Mouse (Mus musculus) bone marrow, adult 2 months (tissue): Measurements from ENCODE around the gene Tekt4. TPM values are rescaled to one million over a fixed set of nuclear protein-coding genes. Genes with fewer than 3 reads are reported as not detected.

Experiments used
- H3K27ac ChIP-seq: fragments of 200-500 bp; 2 replicates; pipeline ENCODE4 v1.5.1; 2012; ENCODE audit warnings: low read depth, mild to moderate bottlenecking, control low read depth, inconsistent platforms, low read length; ENCODE audit not compliant: control insufficient read depth, poor library complexity, insufficient read depth
- H3K4me1 ChIP-seq: fragments of 200-500 bp; 2 replicates; pipeline ENCODE4 v1.6.1; 2011; ENCODE audit warnings: low read length; ENCODE audit not compliant: control insufficient read depth, insufficient read depth
- H3K4me3 ChIP-seq: fragments of 200-500 bp; replicated peaks from 2 replicates; pipeline ENCODE3; 2011; ENCODE audit warnings: mild to moderate bottlenecking, low read depth, low read length, control low read depth; ENCODE audit not compliant: control insufficient read depth
- CTCF ChIP-seq: fragments of 200-500 bp; IDR thresholded peaks from 2 replicates; pipeline ENCODE4 v1.5.1; 2011; ENCODE audit warnings: low read length, control low read depth; ENCODE audit not compliant: control insufficient read depth, insufficient read depth
- POLR2A ChIP-seq: fragments of 200-500 bp; IDR thresholded peaks from 2 replicates; pipeline ENCODE4 v1.6.1; 2011; ENCODE audit warnings: low read depth, mild to moderate bottlenecking, control low read depth, low read length, borderline replicate concordance; ENCODE audit not compliant: control insufficient read depth
- WGBS: fragments of 180-500 bp; shearing (Covaris S2); methylation state at CpG from one replicate; pipeline ENCODE4 v1.1.7; 2018; 5-methylcytosine and 5-hydroxymethylcytosine counted together
- polyA plus RNA-seq: library from polyadenylated mRNA; stranded (reverse); fragments of >200 nt; gene quantifications from 2 replicates; pipeline ENCODE4 v1.2.4, GENCODE M21; 2011; ENCODE audit warnings: low replicate concordance; ENCODE audit not compliant: missing spikeins, insufficient read depth, insufficient read length

The Tekt4 gene
- not detected in 2 replicates for polyA plus RNA-seq

- TF ChIP-seq POLR2A (no peak), CTCF (no peak)
- H3K4me3 ChIP-seq: no peak within 1 kb of the TSS
- WGBS: 45% methylated on average over 2 of the region's 2 CpGs
- no peaks in the 10 kb centered on the region for H3K4me1 ChIP-seq
- H3K27ac ChIP-seq: no peak within 1 kb of the TSS; the same call in 1 of the 2 replicates
These were observed at the start of gene Tekt4 for GRCm38 (mm10) chr17:25454272-25454671. Gene Tekt4, plus strand, starts transcription at chr17:25454615.

- no peak for TF ChIP-seq POLR2A
- TF ChIP-seq CTCF: no peak
- H3K4me3 ChIP-seq: no peak overlapping the region
- H3K4me1 ChIP-seq: no peaks in the 10 kb centered on the region
- 17% methylated on average over 10 of the region's 10 CpGs for WGBS
- no peak overlapping the region for H3K27ac ChIP-seq
These were observed 49.1 kb upstream of the Tekt4 start for GRCm38 (mm10) chr17:25405224-25405895.

- no peak for TF ChIP-seq POLR2A
- no peak for TF ChIP-seq CTCF
- Histone ChIP-seq H3K4me1 (no peaks in the 10 kb centered on the region), H3K27ac (no peak overlapping the region), H3K4me3 (no peak overlapping the region)
- 26% methylated on average over 6 of the region's 6 CpGs for WGBS
These were observed 48.4 kb upstream of the Tekt4 start for GRCm38 (mm10) chr17:25406011-25406441.

- Histone ChIP-seq H3K4me1 (no peaks in the 10 kb centered on the region), H3K27ac (no peak overlapping the region), H3K4me3 (no peak overlapping the region)
- TF ChIP-seq CTCF (no peak), POLR2A (no peak)
- WGBS: 69% methylated on average over 4 of the region's 4 CpGs
These were observed 47.1 kb upstream of the Tekt4 start for GRCm38 (mm10) chr17:25407352-25407751.

- H3K27ac ChIP-seq: no peak overlapping the region
- H3K4me1 ChIP-seq: no peaks in the 10 kb centered on the region
- no peak for TF ChIP-seq CTCF
- no peak for TF ChIP-seq POLR2A
- no peak overlapping the region for H3K4me3 ChIP-seq
- WGBS: 76% methylated on average over 7 of the region's 7 CpGs
These were observed 46.0 kb upstream of the Tekt4 start for GRCm38 (mm10) chr17:25408302-25408999.

GRCm38 (mm10) chr17:25409621-25410020 lies 44.8 kb upstream of the Tekt4 start:
- Histone ChIP-seq H3K4me3 (no peak overlapping the region), H3K27ac (no peak overlapping the region), H3K4me1 (no peaks in the 10 kb centered on the region)
- TF ChIP-seq CTCF (no peak), POLR2A (no peak)
- WGBS: 76% methylated on average over 7 of the region's 7 CpGs

- Histone ChIP-seq H3K27ac (no peak overlapping the region), H3K4me1 (no peaks in the 10 kb centered on the region), H3K4me3 (no peak overlapping the region)
- 76% methylated on average over 6 of the region's 6 CpGs for WGBS
- TF ChIP-seq POLR2A: no peak
- TF ChIP-seq CTCF: no peak
These were observed 44.2 kb upstream of the Tekt4 start for GRCm38 (mm10) chr17:25410180-25410579.

GRCm38 (mm10) chr17:25410786-25411185 lies 43.6 kb upstream of the Tekt4 start:
- no peaks in the 10 kb centered on the region for H3K4me1 ChIP-seq
- TF ChIP-seq CTCF (no peak), POLR2A (no peak)
- H3K4me3 ChIP-seq: no peak overlapping the region
- 4% methylated on average over 7 of the region's 7 CpGs for WGBS
- H3K27ac ChIP-seq: no peak overlapping the region
